Mouse (Mus musculus): Measurements from ENCODE around the gene Kdelr1. TPM values are rescaled to one million over a fixed set of nuclear protein-coding genes. Genes with fewer than 3 reads are reported as not detected.
"Not testable (repeated sequence)": the region's sequence is repeated elsewhere in the genome, so short reads cannot be mapped to it uniquely, and the experiment has no call there.

Kdelr1 gene
- total and polyA plus RNA-seq, 3 experiments: 42.3 to 60.6 TPM; not detected in 1

- TF ChIP-seq BHLHE40 (IDR thresholded peaks at IDR 0.05; ENCODE audit: borderline replicate concordance, low read depth, low read length): no peak
- no peak for TF ChIP-seq RAD21 (IDR thresholded peaks at IDR 0.05; ENCODE audit: low read depth, low read length)
- no peak for TF ChIP-seq GABPA (IDR thresholded peaks at IDR 0.05; ENCODE audit: low read depth, low read length)
- TF ChIP-seq MAFK (IDR thresholded peaks at IDR 0.05; ENCODE audit: borderline replicate concordance, low read depth, low read length): no peak
Measured at GRCm38 (mm10) chr7:45873061-45873947, 732 bp downstream of the Kdelr1 start (continued).

GRCm38 (mm10) chr7:45876895-45877294 lies 4.3 kb downstream of the Kdelr1 start:
- H3K4me1 ChIP-seq (ENCODE audit: control insufficient read depth in 1 of 2, insufficient read depth in 2 of 2, low read length in 2 of 2): peaks cover 0 to 7% of the 10 kb centered on the region in 2 experiments; a peak in 2 of 4 replicates
- peaks cover 2 to 5% of the 10 kb centered on the region in 2 experiments; a peak in 1 of 4 replicates for H3K36me3 ChIP-seq (ENCODE audit: control insufficient read depth in 1 of 2, insufficient read depth in 2 of 2, low read length in 2 of 2)
- no peaks in the 10 kb centered on the region for H3K9me3 ChIP-seq (replicated peaks; ENCODE audit: insufficient read depth, low read length)
- H3K27me3 ChIP-seq (ENCODE audit: control insufficient read depth in 1 of 2, insufficient read depth in 2 of 2, low read length in 2 of 2): no peaks in the 10 kb centered on the region
- H3K9ac ChIP-seq (ENCODE audit: control insufficient read depth, low read depth, low read length, poor library complexity, severe bottlenecking): no peak overlapping the region
- peaks cover 11% of the 10 kb centered on the region for H3K79me2 ChIP-seq (ENCODE audit: control insufficient read depth, insufficient read depth, low read length, poor library complexity)
- no peak for DNase-seq (ENCODE audit: low read depth, low spot score)
- H3K4me3 ChIP-seq (ENCODE audit: control insufficient read depth in 1 of 2, insufficient read depth in 1 of 2, low read depth in 2 of 2, low read length in 2 of 2): no peak overlapping the region
- H3K27ac ChIP-seq (ENCODE audit: control insufficient read depth, low read depth, low read length): no peak overlapping the region
- TF ChIP-seq MAZ (IDR thresholded peaks at IDR 0.05; ENCODE audit: low read depth, low read length) (no peak), ETS1 (IDR thresholded peaks at IDR 0.05; ENCODE audit: low read depth, low read length) (no peak), ZC3H11A (IDR thresholded peaks at IDR 0.05; ENCODE audit: low read depth, low read length) (no peak), POLR2AphosphoS2 (IDR thresholded peaks at IDR 0.05; ENCODE audit: low read length) (no peak), KAT2A (conservative IDR thresholded peaks at IDR 0.05; ENCODE audit: low read depth, low read length) (no peak), USF1 (IDR thresholded peaks at IDR 0.05; ENCODE audit: low read depth, low read length) (no peak), TBP (IDR thresholded peaks at IDR 0.05; ENCODE audit: low read depth, low read length) (no peak), MYC (IDR thresholded peaks at IDR 0.05; ENCODE audit: low read depth, low read length) (no peak), TCF12 (IDR thresholded peaks at IDR 0.05; ENCODE audit: low read depth, low read length) (no peak), CTCF (IDR thresholded peaks at IDR 0.05 in 2 of 3, conservative IDR thresholded peaks at IDR 0.05 in 1 of 3; ENCODE audit: control insufficient read depth in 1 of 3, insufficient read depth in 1 of 3, low read depth in 2 of 3, low read length in 3 of 3, poor library complexity in 1 of 3, severe bottlenecking in 1 of 3) (no peak), GATA1 (IDR thresholded peaks at IDR 0.05; ENCODE audit: low read depth, low read length) (no peak)

GRCm38 (mm10) chr7:45878278-45878677 lies 5.7 kb downstream of the Kdelr1 start, which contains the start of gene Grin2d:
Gene Grin2d (minus strand): TSS chr7:45878378.
- H3K27ac ChIP-seq (ENCODE audit: control insufficient read depth, low read depth, low read length); DNase-seq (ENCODE audit: low read depth, low spot score); H3K9ac ChIP-seq (ENCODE audit: control insufficient read depth, low read depth, low read length, poor library complexity, severe bottlenecking); H3K4me3 ChIP-seq (ENCODE audit: control insufficient read depth in 1 of 2, insufficient read depth in 1 of 2, low read depth in 2 of 2, low read length in 2 of 2); H3K79me2 ChIP-seq (ENCODE audit: control insufficient read depth, insufficient read depth, low read length, poor library complexity); H3K9me3 ChIP-seq (replicated peaks; ENCODE audit: insufficient read depth, low read length); H3K27me3 ChIP-seq (ENCODE audit: control insufficient read depth in 1 of 2, insufficient read depth in 2 of 2, low read length in 2 of 2); H3K36me3 ChIP-seq (ENCODE audit: control insufficient read depth in 1 of 2, insufficient read depth in 2 of 2, low read length in 2 of 2); H3K4me1 ChIP-seq (ENCODE audit: control insufficient read depth in 1 of 2, insufficient read depth in 2 of 2, low read length in 2 of 2): not testable (repeated sequence)

Measured in MEL (cell line).